Mouse (Mus musculus) heart, postnatal 0 days (tissue): ENCODE results near the gene Cptp. TPM values are rescaled to one million over a fixed set of nuclear protein-coding genes. Genes with fewer than 3 reads are reported as not detected.

ENCODE experiments used
- ATAC-seq: fragments of 200-750 bp; cut with Nextera tagmentation; 2 replicates; pipeline ENCODE4 v1.8.0; 2017; ENCODE audit warnings: low read depth, moderate number of reproducible peaks, moderate library complexity; ENCODE audit not compliant: insufficient read depth
- DNase-seq: peaks from one replicate; pipeline ENCODE4 v3.0.0-alpha.2; 2016; ENCODE audit warnings: low spot score
- H3K27ac ChIP-seq: fragments of 300-500 bp; sonication (generic); 2 replicates; pipeline ENCODE4 v1.5.1; 2014; ENCODE audit warnings: low read depth, mild to moderate bottlenecking
- H3K27me3 ChIP-seq: fragments of 300-500 bp; sonication (generic); 2 replicates; pipeline ENCODE4 v1.6.1; 2014; ENCODE audit warnings: low read length, mixed read lengths; ENCODE audit not compliant: control insufficient read depth, insufficient read depth
- H3K36me3 ChIP-seq: fragments of 300-500 bp; sonication (generic); replicated peaks from 2 replicates; pipeline ENCODE4 v1.6.1; 2014; ENCODE audit warnings: low read length, mixed read lengths; ENCODE audit not compliant: control insufficient read depth, insufficient read depth
- H3K4me1 ChIP-seq: fragments of 300-500 bp; sonication (generic); 2 replicates; pipeline ENCODE4 v1.6.1; 2014; ENCODE audit warnings: antibody characterized with exemption; ENCODE audit not compliant: control insufficient read depth, insufficient read depth
- H3K4me2 ChIP-seq: fragments of 300-500 bp; sonication (generic); 2 replicates; pipeline ENCODE4 v1.6.1; 2014; ENCODE audit warnings: low read depth, mild to moderate bottlenecking, low read length, moderate library complexity
- H3K4me3 ChIP-seq: fragments of 300-500 bp; sonication (generic); 2 replicates; pipeline ENCODE4 v1.5.1; 2014; ENCODE audit warnings: low read depth, low read length
- H3K9ac ChIP-seq: fragments of 300-500 bp; sonication (generic); replicated peaks from 2 replicates; pipeline ENCODE4 v1.6.1; 2014; ENCODE audit warnings: low read depth, low read length, mixed read lengths
- H3K9me3 ChIP-seq: fragments of 300-500 bp; sonication (generic); replicated peaks from 2 replicates; pipeline ENCODE4 v1.6.1; 2016; ENCODE audit warnings: low read length; ENCODE audit not compliant: control insufficient read depth
- CTCF ChIP-seq: IDR thresholded peaks from 2 replicates; pipeline ENCODE4 v1.5.1; 2016; ENCODE audit warnings: antibody characterized with exemption, control low read depth, low read depth
- EP300 ChIP-seq: IDR thresholded peaks from 2 replicates; pipeline ENCODE4 v1.6.1; 2016; ENCODE audit warnings: antibody characterized with exemption, low read depth
- WGBS: fragments of 180-500 bp; shearing (Covaris S2); extraction: QIAGEN DNeasy Blood & Tissue Kit; methylation state at CpG from one replicate; pipeline ENCODE4 v1.1.7; 2014; 5-methylcytosine and 5-hydroxymethylcytosine counted together
- polyA plus RNA-seq: library from polyadenylated mRNA; unstranded; fragments of >200 nt; fragmentation: Nextera tagmentation; extraction: Ambion mirVana; gene quantifications from 2 replicates; pipeline ENCODE4 v1.2.1, GENCODE M21; 2015
- total RNA-seq: library from RNA; depleted of rRNA; stranded (reverse); fragments of >200 nt; gene quantifications from 2 replicates; pipeline ENCODE4 v1.2.3, GENCODE M21; 2014; ENCODE audit warnings: low replicate concordance

Gene Cptp
- total and polyA plus RNA-seq, 2 experiments from 2014 or later = 7.2 to 11.8 TPM

DNA sequence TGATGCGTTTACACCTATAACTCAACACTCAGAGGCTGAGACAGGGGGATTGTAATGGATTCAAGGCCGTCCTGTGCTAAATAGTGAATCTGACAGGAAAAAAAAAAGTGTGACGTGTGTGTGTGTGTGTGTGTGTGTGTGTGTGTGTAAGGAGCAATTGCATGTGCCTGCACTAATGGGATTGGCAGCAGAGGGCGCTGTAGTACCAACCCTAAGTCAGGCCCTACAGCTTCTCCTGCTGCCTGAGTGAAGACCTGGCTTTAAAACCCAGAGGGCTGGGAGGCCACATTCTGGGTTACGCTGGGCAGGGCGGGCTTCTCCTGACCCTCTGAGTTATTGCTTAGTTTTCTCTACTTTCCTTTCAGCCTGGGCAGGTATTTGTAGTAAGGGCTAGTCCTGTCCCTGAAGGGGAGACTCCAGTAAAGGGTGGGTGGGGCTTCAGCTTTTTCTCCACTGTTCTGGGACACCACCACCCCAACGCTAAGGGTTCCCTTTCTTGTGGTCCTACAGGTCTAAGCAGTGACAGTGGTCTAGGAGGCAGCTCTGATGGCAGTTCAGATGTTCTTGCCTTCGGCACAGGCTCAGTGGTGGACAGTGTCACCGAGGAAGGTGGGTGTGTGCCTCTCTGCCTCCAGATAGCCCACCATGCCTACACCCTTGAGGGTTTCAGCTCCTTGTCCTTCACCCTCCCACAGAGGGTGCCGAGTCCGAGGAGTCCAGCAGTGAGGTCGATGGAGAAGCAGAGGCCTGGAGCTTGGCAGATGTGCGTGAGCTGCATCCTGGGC, 35.3 kb upstream of the Cptp start:
- Histone ChIP-seq H3K4me3 (no peak overlapping the region), H3K9me3 (no peaks in the 10 kb centered on the region), H3K27me3 (no peaks in the 10 kb centered on the region), H3K9ac (no peak overlapping the region), H3K4me1 (peaks cover 12% of the 10 kb centered on the region; the same call in 1 of the 2 replicates), H3K4me2 (no peak overlapping the region), H3K27ac (no peak overlapping the region), H3K36me3 (peaks cover 51% of the 10 kb centered on the region)
- TF ChIP-seq CTCF (no peak), EP300 (no peak)
- ATAC-seq (no peak), DNase-seq (no peak)
- 91% methylated on average over 13 of the region's 13 CpGs for WGBS

DNA sequence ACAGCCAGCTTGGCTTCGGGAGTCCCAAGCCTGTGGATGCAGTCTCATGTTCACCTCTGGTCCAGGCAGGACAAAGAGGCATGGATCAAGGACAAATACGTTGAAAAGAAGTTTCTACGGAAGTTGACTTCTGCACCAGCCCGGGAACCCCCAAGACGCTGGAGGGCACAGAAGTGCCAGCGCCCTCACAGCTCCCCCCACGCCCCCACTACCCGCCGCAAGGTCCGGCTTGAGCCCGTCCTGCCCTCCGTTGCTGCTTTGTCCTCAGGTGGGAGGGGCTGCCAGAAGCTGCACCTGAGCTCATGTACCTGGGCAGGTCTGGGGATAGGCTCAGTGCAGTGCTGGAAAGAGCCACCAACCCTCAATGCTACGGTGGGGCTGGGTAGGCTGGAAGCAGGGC, 34.0 kb upstream of the Cptp start:
- Histone ChIP-seq H3K9me3 (no peaks in the 10 kb centered on the region), H3K27ac (no peak overlapping the region), H3K4me2 (no peak overlapping the region), H3K9ac (no peak overlapping the region), H3K36me3 (peaks cover 60% of the 10 kb centered on the region), H3K4me3 (no peak overlapping the region), H3K27me3 (no peaks in the 10 kb centered on the region), H3K4me1 (peaks cover 12% of the 10 kb centered on the region; the same call in 1 of the 2 replicates)
- no peak for TF ChIP-seq CTCF
- TF ChIP-seq EP300 = no peak
- 94% methylated on average over 13 of the region's 13 CpGs for WGBS
- ATAC-seq (no peak), DNase-seq (no peak)

DNA sequence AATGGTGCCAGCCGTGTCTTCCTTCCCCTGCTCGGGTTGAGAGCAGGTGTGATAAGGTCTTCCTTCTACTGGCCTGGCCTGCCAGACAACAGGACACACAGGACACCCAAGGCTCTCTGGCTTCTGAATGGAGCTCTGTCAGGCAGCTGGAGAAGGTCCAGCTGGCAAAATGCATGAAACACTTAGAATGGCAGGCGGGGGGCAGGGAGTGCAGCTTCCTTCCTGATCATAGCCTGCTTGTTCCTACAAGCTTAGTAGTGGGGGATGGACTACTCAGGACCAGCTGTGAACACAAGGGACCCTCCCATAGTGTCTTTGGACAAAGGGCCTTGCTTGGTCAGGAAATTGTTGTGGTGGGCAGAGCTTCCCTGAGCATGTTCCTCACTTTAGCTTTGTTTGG, 32.0 kb upstream of the Cptp start:
- Histone ChIP-seq H3K4me1 (peaks cover 12% of the 10 kb centered on the region; the same call in 1 of the 2 replicates), H3K4me3 (no peak overlapping the region), H3K9ac (no peak overlapping the region), H3K9me3 (no peaks in the 10 kb centered on the region), H3K27me3 (no peaks in the 10 kb centered on the region), H3K4me2 (0 out of 2 replicates have a peak overlapping the region, but pooled peaks have one; percentile 1), H3K27ac (0 out of 2 replicates have a peak overlapping the region, but pooled peaks have one; percentile 21), H3K36me3 (peaks cover 67% of the 10 kb centered on the region)
- 13% methylated on average over 3 of the region's 3 CpGs for WGBS
- TF ChIP-seq EP300 (peak; percentile 38; the same call in 1 of the 2 replicates), CTCF (no peak)
- ATAC-seq (peak; percentile 77), DNase-seq (peak; percentile 72)

DNA sequence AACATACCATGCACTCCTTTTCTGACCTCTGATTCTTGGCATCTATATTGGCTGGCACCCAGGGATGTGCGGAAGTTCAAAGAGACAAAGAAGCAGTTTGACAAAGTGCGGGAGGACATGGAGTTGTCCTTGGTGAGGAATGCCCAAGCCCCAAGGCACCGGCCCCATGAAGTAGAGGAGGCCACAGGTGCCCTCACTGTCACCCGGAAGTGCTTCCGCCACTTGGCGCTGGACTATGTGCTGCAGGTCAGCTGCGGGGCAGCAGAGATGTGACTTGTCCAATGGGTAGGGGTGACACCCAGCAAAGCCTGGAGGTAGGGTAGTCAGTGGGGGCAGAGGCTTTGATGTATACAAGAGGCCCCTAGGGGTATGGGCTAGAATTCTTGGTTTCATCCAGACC, 30.1 kb upstream of the Cptp start:
- no peak for TF ChIP-seq EP300
- no peak for TF ChIP-seq CTCF
- no peak overlapping the region for H3K4me2 ChIP-seq
- H3K9me3 ChIP-seq = no peaks in the 10 kb centered on the region
- H3K9ac ChIP-seq = no peak overlapping the region
- 81% methylated on average over 7 of the region's 7 CpGs for WGBS
- H3K4me1 ChIP-seq = peaks cover 21% of the 10 kb centered on the region
- ATAC-seq = no peak
- no peaks in the 10 kb centered on the region for H3K27me3 ChIP-seq
- H3K4me3 ChIP-seq = no peak overlapping the region
- no peak for DNase-seq
- peaks cover 53% of the 10 kb centered on the region for H3K36me3 ChIP-seq
- H3K27ac ChIP-seq = no peak overlapping the region

DNA sequence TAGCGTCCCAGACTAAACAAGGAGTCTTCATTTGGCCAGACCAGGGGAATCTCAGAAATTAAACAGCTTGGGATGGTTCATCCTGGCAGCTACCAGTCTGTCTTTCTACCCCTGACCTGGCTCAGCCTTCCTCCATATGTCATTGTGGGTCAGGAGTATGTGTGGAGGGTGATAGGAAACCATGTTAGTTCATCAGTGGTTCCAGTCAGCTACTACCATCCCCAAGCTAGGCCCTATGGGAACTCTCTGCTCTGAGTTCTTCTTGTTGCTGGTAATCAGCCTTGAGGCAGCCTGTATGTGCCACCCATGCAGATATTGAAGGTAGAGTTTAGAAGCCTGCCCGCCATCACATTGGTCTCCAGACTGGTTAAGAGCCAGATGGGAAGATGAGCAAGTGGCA, 29.1 kb upstream of the Cptp start:
- no peak overlapping the region for H3K27ac ChIP-seq
- TF ChIP-seq CTCF = no peak
- DNase-seq (no peak), ATAC-seq (no peak)
- peaks cover 29% of the 10 kb centered on the region for H3K4me1 ChIP-seq
- H3K4me2 ChIP-seq = no peak overlapping the region
- no peaks in the 10 kb centered on the region for H3K27me3 ChIP-seq
- WGBS = 88% methylated on average over 2 of the region's 2 CpGs
- no peak overlapping the region for H3K9ac ChIP-seq
- peaks cover 46% of the 10 kb centered on the region for H3K36me3 ChIP-seq
- no peak overlapping the region for H3K4me3 ChIP-seq
- no peaks in the 10 kb centered on the region for H3K9me3 ChIP-seq
